Mouse (Mus musculus): Measurements from ENCODE around the gene Zfp599.
A peak's percentile ranks its signal among the peaks of the same experiment; 100 is the strongest.
"Not testable (repeated sequence)": the region's sequence is repeated elsewhere in the genome, so short reads cannot be mapped to it uniquely, and the experiment has no call there.

Gene Zfp599

GRCm38 (mm10) chr9:22259184-22260091 is at the start of gene Zfp599:
Gene Zfp599, minus strand, starts transcription at chr9:22259895.
- DNase-seq (ENCODE audit: low spot score in 2 of 2) = peak; percentile 43 to 65

GRCm38 (mm10) chr9:22307920-22308262 is 48.2 kb upstream of the Zfp599 start:
- DNase-seq (ENCODE audit: low spot score in 2 of 2) = not testable (repeated sequence)

GRCm38 (mm10) chr9:22307156-22307919 is 47.6 kb upstream of the Zfp599 start, which contains the start of gene Zfp810:
Gene Zfp810, minus strand, starts transcription at chr9:22307648.
- DNase-seq (ENCODE audit: low spot score in 2 of 2) = peak; percentile 88 to 92

GRCm38 (mm10) chr9:22306726-22307125 is 47.0 kb upstream of the Zfp599 start:
- DNase-seq (ENCODE audit: low spot score in 2 of 2) = no peak

GRCm38 (mm10) chr9:22302199-22302598 is 42.5 kb upstream of the Zfp599 start:
- no peak for DNase-seq (ENCODE audit: low spot score in 2 of 2)

- DNase-seq (ENCODE audit: low spot score in 2 of 2) = no peak
Observed at GRCm38 (mm10) chr9:22278733-22279132, 19.0 kb upstream of the Zfp599 start.

- DNase-seq (ENCODE audit: low spot score in 2 of 2) = no peak
Observed at GRCm38 (mm10) chr9:22268886-22269285, 9.2 kb upstream of the Zfp599 start.

GRCm38 (mm10) chr9:22262611-22263010 is 2.9 kb upstream of the Zfp599 start:
- DNase-seq (ENCODE audit: low spot score in 2 of 2) = no peak

GRCm38 (mm10) chr9:22261594-22261993 is 1.9 kb upstream of the Zfp599 start:
- no peak for DNase-seq (ENCODE audit: low spot score in 2 of 2)

- DNase-seq (ENCODE audit: low spot score in 2 of 2) = no peak
Observed at GRCm38 (mm10) chr9:22260092-22260422, 362 bp upstream of the Zfp599 start.

- DNase-seq (ENCODE audit: low spot score in 2 of 2) = no peak
Observed at GRCm38 (mm10) chr9:22258784-22259183, 911 bp downstream of the Zfp599 start.

GRCm38 (mm10) chr9:22256579-22256978 is 3.1 kb downstream of the Zfp599 start:
- DNase-seq (ENCODE audit: low spot score in 2 of 2) = no peak

- DNase-seq (ENCODE audit: low spot score in 2 of 2) = no peak
Observed at GRCm38 (mm10) chr9:22244242-22244641, 15.5 kb downstream of the Zfp599 start.

- no peak for DNase-seq (ENCODE audit: low spot score in 2 of 2)
Observed at GRCm38 (mm10) chr9:22240001-22240400, 19.7 kb downstream of the Zfp599 start.

- DNase-seq (ENCODE audit: low spot score in 2 of 2) = no peak
Observed at GRCm38 (mm10) chr9:22230556-22230955, 29.1 kb downstream of the Zfp599 start.

- no peak for DNase-seq (ENCODE audit: low spot score in 2 of 2)
Observed at GRCm38 (mm10) chr9:22230061-22230460, 29.6 kb downstream of the Zfp599 start.

- no peak for DNase-seq (ENCODE audit: low spot score in 2 of 2)
Observed at GRCm38 (mm10) chr9:22229386-22230026, 30.2 kb downstream of the Zfp599 start.

- peak; percentile 65 for DNase-seq (ENCODE audit: low spot score in 2 of 2)
Observed at GRCm38 (mm10) chr9:22226846-22227245, 32.8 kb downstream of the Zfp599 start.

GRCm38 (mm10) chr9:22226389-22226673 is 33.4 kb downstream of the Zfp599 start:
- DNase-seq (ENCODE audit: low spot score in 2 of 2) = not testable (repeated sequence)

GRCm38 (mm10) chr9:22225581-22226388 is 33.9 kb downstream of the Zfp599 start, which contains the start of gene Zfp809:
Gene Zfp809, plus strand, starts transcription at chr9:22225714.
- peak; percentile 97 to 100 for DNase-seq (ENCODE audit: low spot score in 2 of 2)
